Mouse (Mus musculus) E14TG2a.4 (cell line): ENCODE measurements around the gene Herpud2.

ENCODE experiments used
- H3K27me3 ChIP-seq: 2 replicates; pipeline ENCODE4 v1.6.1; 2014; ENCODE audit warnings: low read length, control low read depth; ENCODE audit not compliant: insufficient read depth
- H3K36me3 ChIP-seq: 2 replicates; pipeline ENCODE4 v1.6.1; 2014; ENCODE audit warnings: low read length, control low read depth; ENCODE audit not compliant: insufficient read depth
- H3K4me1 ChIP-seq: replicated peaks from 2 replicates; pipeline ENCODE4 v1.6.1; 2014; ENCODE audit warnings: low read depth, low read length, control low read depth
- H3K4me3 ChIP-seq: replicated peaks from 2 replicates; pipeline ENCODE4 v1.5.1; 2014; ENCODE audit warnings: mild to moderate bottlenecking, low read length
- H3K9me3 ChIP-seq: 2 replicates; pipeline ENCODE4 v1.6.1; 2014; ENCODE audit warnings: low read length, control low read depth
- CTCF ChIP-seq: conservative IDR thresholded peaks from 2 replicates; pipeline ENCODE4 v1.5.1; 2014; ENCODE audit warnings: low read length
- NANOG ChIP-seq: IDR thresholded peaks from 2 replicates; pipeline ENCODE4 v1.6.1; 2014; ENCODE audit warnings: borderline replicate concordance, low read length, mixed read lengths
- POU5F1 ChIP-seq: IDR thresholded peaks from 2 replicates; pipeline ENCODE4 v1.6.1; 2014; ENCODE audit warnings: low read length, borderline replicate concordance

Gene Herpud2

DNA sequence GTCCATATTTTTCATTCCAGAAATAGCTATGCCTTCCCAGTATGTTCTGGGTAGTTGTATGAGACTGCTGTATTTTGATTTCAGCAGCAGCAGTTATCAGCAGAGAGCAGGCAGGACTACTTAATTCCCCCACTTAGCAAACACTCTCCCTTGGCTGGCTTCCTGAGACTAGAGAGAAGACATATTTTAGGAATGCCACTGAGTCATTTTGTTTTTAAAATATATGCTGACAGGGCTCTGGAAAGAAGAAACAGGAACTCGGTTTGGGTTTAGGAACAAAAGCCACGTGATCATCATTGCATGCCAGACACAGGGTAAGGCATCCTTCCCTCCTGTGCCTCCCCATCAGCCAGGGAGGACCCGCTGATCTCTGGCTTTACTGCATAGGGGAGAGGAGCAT, 75.6 kb downstream of the Herpud2 start:
- Histone ChIP-seq H3K4me1 (peaks cover 16% of the 10 kb centered on the region), H3K36me3 (no peaks in the 10 kb centered on the region), H3K9me3 (no peaks in the 10 kb centered on the region), H3K27me3 (no peaks in the 10 kb centered on the region), H3K4me3 (no peak overlapping the region)
- TF ChIP-seq CTCF: no peak

DNA sequence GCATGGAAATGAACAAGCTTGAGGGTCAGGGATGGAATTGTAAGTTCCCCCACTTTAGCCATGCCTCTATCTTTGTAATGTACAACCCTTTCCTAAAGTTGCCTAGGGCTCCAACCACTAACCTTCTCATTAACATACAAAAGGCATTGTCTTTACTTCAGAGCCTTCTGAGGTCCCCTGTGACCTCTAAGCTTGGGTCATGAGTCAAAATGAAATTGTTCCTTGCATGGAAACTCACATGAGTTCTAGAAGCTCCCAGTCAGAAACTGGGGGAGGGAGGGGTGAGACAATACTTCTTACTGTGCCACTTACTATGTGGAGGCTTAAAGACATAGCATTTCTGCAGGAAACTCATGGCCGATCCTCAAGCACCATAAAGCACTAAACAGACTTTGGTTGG, 79.0 kb downstream of the Herpud2 start:
- Histone ChIP-seq H3K4me1 (peaks cover 16% of the 10 kb centered on the region), H3K9me3 (no peaks in the 10 kb centered on the region), H3K36me3 (no peaks in the 10 kb centered on the region), H3K27me3 (no peaks in the 10 kb centered on the region), H3K4me3 (no peak overlapping the region)
- no peak for TF ChIP-seq CTCF
- no peak for TF ChIP-seq POU5F1
- no peak for TF ChIP-seq NANOG

DNA sequence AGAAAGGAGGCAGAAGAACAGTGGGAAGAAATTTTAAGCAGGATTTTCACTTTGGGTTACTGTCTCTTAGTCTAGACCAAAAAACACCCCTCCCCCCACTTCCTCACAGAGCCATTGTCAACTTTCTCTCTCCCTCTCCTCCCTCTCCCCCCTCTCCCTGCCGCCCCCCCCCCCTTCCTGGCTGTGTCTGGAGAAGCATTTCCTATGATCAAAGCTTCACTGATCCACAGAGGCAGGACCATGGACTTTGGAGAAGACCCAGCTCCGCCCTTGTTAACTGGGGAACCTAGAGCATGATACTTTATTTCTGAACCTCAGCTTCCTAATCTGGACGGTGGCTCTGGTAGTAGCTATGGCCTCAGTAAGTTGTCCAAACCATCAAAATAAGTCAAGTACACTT, 92.9 kb downstream of the Herpud2 start:
- no peaks in the 10 kb centered on the region for H3K9me3 ChIP-seq
- TF ChIP-seq POU5F1 (no peak), NANOG (no peak), CTCF (no peak)
- H3K27me3 ChIP-seq: no peaks in the 10 kb centered on the region
- H3K36me3 ChIP-seq: no peaks in the 10 kb centered on the region
- no peaks in the 10 kb centered on the region for H3K4me1 ChIP-seq
- H3K4me3 ChIP-seq: no peak overlapping the region
